Mouse (Mus musculus) lung, postnatal 0 days (tissue): ENCODE measurements around the gene Ccn1.

Experiments used
- CTCF ChIP-seq: IDR thresholded peaks from 2 replicates; pipeline ENCODE4 v1.5.1; 2016; ENCODE audit warnings: antibody characterized with exemption, mild to moderate bottlenecking
- EP300 ChIP-seq: IDR thresholded peaks from 2 replicates; pipeline ENCODE4 v1.6.1; 2016; ENCODE audit warnings: antibody characterized with exemption, mild to moderate bottlenecking, control low read depth

DNA sequence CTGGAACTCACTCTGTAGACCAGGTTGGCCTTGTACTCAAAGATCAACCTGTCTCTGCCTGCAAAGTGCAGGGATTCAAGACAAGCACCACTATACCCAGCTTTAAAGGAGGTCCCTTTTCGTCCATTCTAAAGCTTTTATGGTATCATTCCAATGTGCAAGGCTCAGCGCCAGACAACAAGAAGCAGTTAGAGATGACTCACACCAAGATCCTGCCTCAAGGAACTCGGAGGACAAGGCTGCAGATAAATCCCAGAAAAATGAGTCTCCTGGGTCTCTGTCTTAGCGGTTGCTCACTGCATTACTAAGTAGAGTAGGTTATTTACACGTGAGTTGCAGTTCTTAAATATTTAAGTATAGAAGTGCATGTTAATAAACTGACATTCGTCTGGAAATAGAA is 26.4 kb upstream of the Ccn1 start:
- TF ChIP-seq CTCF (no peak), EP300 (no peak)
